Mouse (Mus musculus) left cerebral cortex, postnatal 4 days (tissue): Measurements from ENCODE around the gene Rab24. TPM values are rescaled to one million over a fixed set of nuclear protein-coding genes. Genes with fewer than 3 reads are reported as not detected.

Experiments used
- total RNA-seq, 2 experiments: library from RNA; stranded (reverse); gene quantifications; 2 replicates each; pipeline ENCODE4 v1.2.3; 2021

The Rab24 gene
- total RNA-seq, 2 experiments from 2014 or later = 54.8 to 58.5 TPM

Other genes with a start within 250 kb of the Rab24 start
- 10 to 100 TPM; 18.3 to 21.4 TPM for gene Uimc1, start 221.6 kb downstream of the Rab24 start, total RNA-seq
- gene Zfp346, start 216.6 kb downstream of the Rab24 start, total RNA-seq = 10 to 100 TPM; 42.8 to 45.8 TPM
- gene Gm17617, start 188.4 kb downstream of the Rab24 start, total RNA-seq = not detected
- gene Fgfr4, start 169.3 kb downstream of the Rab24 start, total RNA-seq = 1 to 10 TPM; 1.1 TPM
- 100 to 1,000 TPM; 155 to 163 TPM for gene Nsd1, start 112.2 kb downstream of the Rab24 start, total RNA-seq
- gene Prelid1, start 1.4 kb downstream of the Rab24 start, total RNA-seq = 100 to 1,000 TPM; 182 to 192 TPM
- 1 to 10 TPM; 3.6 to 5.6 TPM for gene Mxd3, start 7.9 kb upstream of the Rab24 start, total RNA-seq
- gene Lman2, start 40.8 kb upstream of the Rab24 start, total RNA-seq = 10 to 100 TPM; 43.1 to 46.8 TPM
- 1 to 10 TPM; 4.3 to 6.3 TPM for gene Rgs14, start 47.8 kb upstream of the Rab24 start, total RNA-seq
- under 1 TPM in 1 of 2 experiments, not detected in 1; 0.36 TPM for gene Slc34a1, start 76.2 kb upstream of the Rab24 start, total RNA-seq
- 1 to 10 TPM in 1 of 2 experiments, under 1 TPM in 1; 0.97 to 1.1 TPM for gene Pfn3, start 93.3 kb upstream of the Rab24 start, total RNA-seq
- gene F12, start 104.8 kb upstream of the Rab24 start, total RNA-seq = under 1 TPM; 0.30 to 0.38 TPM
- 10 to 100 TPM; 73.8 to 78.8 TPM for gene Grk6, start 123.1 kb upstream of the Rab24 start, total RNA-seq
- gene Prr7, start 142.3 kb upstream of the Rab24 start, total RNA-seq = 10 to 100 TPM; 86.0 to 87.5 TPM
- gene Dbn1, start 166.2 kb upstream of the Rab24 start, total RNA-seq = 100 to 1,000 TPM; 623 to 643 TPM
- gene Pdlim7, start 191.7 kb upstream of the Rab24 start, total RNA-seq = 10 to 100 TPM; 62.5 to 66.8 TPM
- 1 to 10 TPM; 6.4 to 7.2 TPM for gene Dok3, start 207.3 kb upstream of the Rab24 start, total RNA-seq
- 10 to 100 TPM; 51.6 to 56.5 TPM for gene Ddx41, start 214.7 kb upstream of the Rab24 start, total RNA-seq
- 10 to 100 TPM; 91.4 to 92.9 TPM for gene Fam193b, start 249.2 kb upstream of the Rab24 start, total RNA-seq